Mouse (Mus musculus) neural tube, embryonic 11.5 days (tissue): ENCODE measurements around the gene Snapc3. TPM values are rescaled to one million over a fixed set of nuclear protein-coding genes. Genes with fewer than 3 reads are reported as not detected.

Experiments
- ATAC-seq: fragments of 200-750 bp; cut with Nextera tagmentation; 2 replicates; pipeline ENCODE4 v1.8.0; 2017; ENCODE audit warnings: moderate number of reproducible peaks, mild to moderate bottlenecking, moderate TSS enrichment, moderate library complexity; ENCODE audit not compliant: insufficient read depth, low FRiP score, low TSS enrichment
- DNase-seq: peaks from one replicate; pipeline ENCODE4 v3.0.0-alpha.2; 2015; ENCODE audit warnings: low spot score
- H3K27ac ChIP-seq: fragments of 300-500 bp; sonication (generic); 2 replicates; pipeline ENCODE4 v1.5.1; 2014; ENCODE audit warnings: low read depth, mild to moderate bottlenecking, low read length
- H3K27me3 ChIP-seq: fragments of 300-500 bp; sonication (generic); 2 replicates; pipeline ENCODE4 v1.6.1; 2014; ENCODE audit warnings: mild to moderate bottlenecking, low read length, mixed read lengths; ENCODE audit not compliant: control insufficient read depth, insufficient read depth
- H3K36me3 ChIP-seq: fragments of 300-500 bp; sonication (generic); 2 replicates; pipeline ENCODE4 v1.6.1; 2014; ENCODE audit warnings: mild to moderate bottlenecking, low read length, moderate library complexity, mixed read lengths; ENCODE audit not compliant: control insufficient read depth, insufficient read depth
- H3K4me1 ChIP-seq: fragments of 300-500 bp; sonication (generic); 2 replicates; pipeline ENCODE4 v1.6.1; 2014; ENCODE audit warnings: low read length, mixed read lengths; ENCODE audit not compliant: control insufficient read depth, insufficient read depth
- H3K4me2 ChIP-seq: fragments of 300-500 bp; sonication (generic); 2 replicates; pipeline ENCODE4 v1.6.1; 2014; ENCODE audit warnings: low read depth, mild to moderate bottlenecking, moderate library complexity
- H3K4me3 ChIP-seq: fragments of 300-500 bp; sonication (generic); 2 replicates; pipeline ENCODE4 v1.5.1; 2014; ENCODE audit warnings: low read depth, low read length
- H3K9ac ChIP-seq: fragments of 300-500 bp; sonication (generic); 2 replicates; pipeline ENCODE4 v1.6.1; 2014; ENCODE audit warnings: mild to moderate bottlenecking, low read length
- H3K9me3 ChIP-seq: fragments of 300-500 bp; sonication (generic); 2 replicates; pipeline ENCODE4 v1.6.1; 2016; ENCODE audit warnings: low read length; ENCODE audit not compliant: control insufficient read depth
- WGBS: fragments of 180-500 bp; shearing (Covaris S2); extraction: QIAGEN DNeasy Blood & Tissue Kit; methylation state at CpG from one replicate; pipeline ENCODE4 v1.1.7; 2014; 5-methylcytosine and 5-hydroxymethylcytosine counted together
- polyA plus RNA-seq: library from polyadenylated mRNA; unstranded; fragments of >200 nt; fragmentation: Nextera tagmentation; extraction: Ambion mirVana; gene quantifications from 2 replicates; pipeline ENCODE4 v1.2.1, GENCODE M21; 2014

Gene Snapc3
- 77.8 and 78.4 TPM in 2 replicates for polyA plus RNA-seq

GRCm38 (mm10) chr4:83417160-83417819 lies at the start of gene Snapc3:
Gene Snapc3, plus strand, starts transcription at chr4:83417724.
- H3K9me3 ChIP-seq, result no peaks in the 10 kb centered on the region
- no peaks in the 10 kb centered on the region for H3K27me3 ChIP-seq
- ATAC-seq (peak; percentile 100), DNase-seq (peak; percentile 97)
- peak within 1 kb of the TSS; percentile 51 for H3K4me2 ChIP-seq
- H3K27ac ChIP-seq, result peak within 1 kb of the TSS; percentile 69
- 2% methylated on average over 41 of the region's 41 CpGs for WGBS
- peak within 1 kb of the TSS; percentile 90 for H3K4me3 ChIP-seq
- 0 out of 2 replicates have a peak, but pooled peaks cover 4% of the 10 kb centered on the region for H3K4me1 ChIP-seq
- H3K9ac ChIP-seq, result peak within 1 kb of the TSS; percentile 93
- H3K36me3 ChIP-seq, result no peaks in the 10 kb centered on the region

- no peak overlapping the region for H3K4me2 ChIP-seq
- no peak for ATAC-seq
- H3K27ac ChIP-seq, result no peak overlapping the region
- WGBS, result 74% methylated on average over 4 of the region's 4 CpGs
- H3K36me3 ChIP-seq, result no peaks in the 10 kb centered on the region
- no peak overlapping the region for H3K9ac ChIP-seq
- DNase-seq, result no peak
- no peak overlapping the region for H3K4me3 ChIP-seq
- no peaks in the 10 kb centered on the region for H3K9me3 ChIP-seq
- no peaks in the 10 kb centered on the region for H3K27me3 ChIP-seq
- no peaks in the 10 kb centered on the region for H3K4me1 ChIP-seq
Observed at GRCm38 (mm10) chr4:83373381-83373780, 44.1 kb upstream of the Snapc3 start.

- Histone ChIP-seq H3K9me3 (no peaks in the 10 kb centered on the region), H3K27ac (no peak overlapping the region), H3K27me3 (no peaks in the 10 kb centered on the region), H3K4me2 (no peak overlapping the region), H3K4me3 (no peak overlapping the region), H3K4me1 (no peaks in the 10 kb centered on the region), H3K36me3 (no peaks in the 10 kb centered on the region), H3K9ac (no peak overlapping the region)
- 88% methylated on average over 6 of the region's 6 CpGs for WGBS
- no peak for ATAC-seq
- DNase-seq, result no peak
Observed at GRCm38 (mm10) chr4:83375650-83376049, 41.9 kb upstream of the Snapc3 start.

- Histone ChIP-seq H3K27me3 (no peaks in the 10 kb centered on the region), H3K4me3 (no peak overlapping the region), H3K27ac (no peak overlapping the region), H3K9me3 (no peaks in the 10 kb centered on the region), H3K36me3 (no peaks in the 10 kb centered on the region), H3K4me2 (no peak overlapping the region), H3K9ac (no peak overlapping the region), H3K4me1 (no peaks in the 10 kb centered on the region)
- 67% methylated on average over 7 of the region's 7 CpGs for WGBS
- ATAC-seq (no peak), DNase-seq (no peak)
Observed at GRCm38 (mm10) chr4:83376461-83377015, 41.0 kb upstream of the Snapc3 start.

- Histone ChIP-seq H3K27me3 (no peaks in the 10 kb centered on the region), H3K9ac (no peak overlapping the region), H3K4me1 (no peaks in the 10 kb centered on the region), H3K4me3 (no peak overlapping the region), H3K9me3 (no peaks in the 10 kb centered on the region), H3K27ac (no peak overlapping the region), H3K36me3 (no peaks in the 10 kb centered on the region), H3K4me2 (no peak overlapping the region)
- DNase-seq (no peak), ATAC-seq (no peak)
Observed at GRCm38 (mm10) chr4:83379036-83379435, 38.5 kb upstream of the Snapc3 start.

GRCm38 (mm10) chr4:83379746-83380145 lies 37.8 kb upstream of the Snapc3 start:
- Histone ChIP-seq H3K36me3 (no peaks in the 10 kb centered on the region), H3K4me3 (no peak overlapping the region), H3K4me1 (no peaks in the 10 kb centered on the region), H3K4me2 (no peak overlapping the region), H3K9ac (no peak overlapping the region), H3K9me3 (no peaks in the 10 kb centered on the region), H3K27ac (no peak overlapping the region), H3K27me3 (no peaks in the 10 kb centered on the region)
- no peak for ATAC-seq
- no peak for DNase-seq
- 83% methylated on average over 6 of the region's 6 CpGs for WGBS

- Histone ChIP-seq H3K4me2 (no peak overlapping the region), H3K4me1 (no peaks in the 10 kb centered on the region), H3K36me3 (no peaks in the 10 kb centered on the region), H3K27me3 (no peaks in the 10 kb centered on the region), H3K4me3 (no peak overlapping the region), H3K9me3 (no peaks in the 10 kb centered on the region), H3K27ac (no peak overlapping the region), H3K9ac (no peak overlapping the region)
- ATAC-seq (no peak), DNase-seq (no peak)
- 83% methylated on average over 4 of the region's 4 CpGs for whole genome bisulfite sequencing
Observed at GRCm38 (mm10) chr4:83380266-83380665, 37.3 kb upstream of the Snapc3 start.

GRCm38 (mm10) chr4:83383899-83384490 lies 33.5 kb upstream of the Snapc3 start:
- no peak for ATAC-seq
- 62% methylated on average over 6 of the region's 6 CpGs for WGBS

GRCm38 (mm10) chr4:83385091-83385490 lies 32.4 kb upstream of the Snapc3 start:
- H3K9me3 ChIP-seq, result no peaks in the 10 kb centered on the region
- H3K27ac ChIP-seq, result no peak overlapping the region
- no peaks in the 10 kb centered on the region for H3K36me3 ChIP-seq
- no peak overlapping the region for H3K9ac ChIP-seq
- H3K27me3 ChIP-seq, result no peaks in the 10 kb centered on the region
- ATAC-seq, result no peak
- DNase-seq, result no peak
- no peak overlapping the region for H3K4me3 ChIP-seq
- H3K4me2 ChIP-seq, result no peak overlapping the region
- no peaks in the 10 kb centered on the region for H3K4me1 ChIP-seq

More at GRCm38 (mm10) chr4:83383899-83384490, 33.5 kb upstream of the Snapc3 start:
- Histone ChIP-seq H3K4me3 (no peak overlapping the region), H3K36me3 (no peaks in the 10 kb centered on the region), H3K9ac (no peak overlapping the region), H3K27me3 (no peaks in the 10 kb centered on the region), H3K27ac (no peak overlapping the region), H3K4me2 (no peak overlapping the region), H3K9me3 (no peaks in the 10 kb centered on the region), H3K4me1 (no peaks in the 10 kb centered on the region)
- DNase-seq, result peak; percentile 31
